Mouse (Mus musculus) myocyte (in vitro differentiated cells): ENCODE results near the gene Stoml2.

Source experiments
- POLR2A ChIP-seq: IDR thresholded peaks from one replicate; pipeline ENCODE4 v1.6.1; 2011; ENCODE audit warnings: low read depth, mild to moderate bottlenecking, control low read depth, moderate library complexity; ENCODE audit not compliant: insufficient read length
- POLR2AphosphoS2 ChIP-seq: IDR thresholded peaks from one replicate; pipeline ENCODE4 v1.6.1; 2011; ENCODE audit warnings: low read depth, control low read depth; ENCODE audit not compliant: insufficient read length
- SRF ChIP-seq: IDR thresholded peaks from one replicate; pipeline ENCODE4 v1.6.1; 2011; ENCODE audit warnings: low read depth; ENCODE audit not compliant: control insufficient read depth, insufficient read length
- TCF12 ChIP-seq: IDR thresholded peaks from one replicate; pipeline ENCODE4 v1.6.1; 2011; ENCODE audit warnings: mild to moderate bottlenecking, control low read depth; ENCODE audit not compliant: poor library complexity, insufficient read depth, severe bottlenecking
- TCF3 ChIP-seq: IDR thresholded peaks from one replicate; pipeline ENCODE4 v1.6.1; 2011; ENCODE audit warnings: low read depth, control low read depth; ENCODE audit not compliant: insufficient read length

DNA sequence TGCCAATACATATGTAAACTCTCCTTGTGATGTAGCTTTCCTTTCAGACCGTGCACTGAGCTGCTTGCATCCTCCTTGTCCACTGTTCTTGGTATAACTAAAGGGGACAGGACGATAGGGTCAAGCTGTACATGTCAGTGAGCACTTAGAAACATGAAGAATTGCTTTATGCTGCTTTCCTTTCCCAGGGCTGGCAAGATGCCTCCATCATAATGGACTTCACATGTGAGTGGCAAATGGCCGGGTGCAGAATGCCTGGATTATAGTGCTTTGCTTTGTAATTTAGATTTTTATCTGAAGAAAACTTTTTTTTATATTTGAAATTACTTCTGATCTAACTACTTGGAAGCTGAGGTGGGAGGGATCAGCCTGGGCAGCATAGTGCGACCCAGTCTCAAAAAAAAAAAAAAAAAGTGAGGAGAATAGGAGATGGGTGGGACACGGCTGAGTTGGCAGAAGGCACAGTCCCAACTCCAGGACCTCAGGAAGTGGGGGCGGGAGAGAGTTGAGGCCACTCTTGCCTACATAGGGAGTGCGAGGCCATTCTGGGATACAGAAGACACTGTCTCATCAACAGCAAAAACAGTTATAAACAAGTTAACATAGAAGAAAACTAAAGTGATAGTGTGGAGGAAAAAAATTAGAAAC, 46.7 kb upstream of the Stoml2 start:
- no peak for TF ChIP-seq TCF12
- TF ChIP-seq SRF, result no peak
- no peak for TF ChIP-seq POLR2AphosphoS2
- TF ChIP-seq TCF3, result no peak
- TF ChIP-seq POLR2A, result no peak
